Mouse (Mus musculus) hindbrain, embryonic 14.5 days (tissue): ENCODE measurements at regions not wholly inside any gene's neighbourhood (a gene's known extent, or its start where the extent isn't known, plus 50 kb on each side); places are given as distances from the start of the nearest gene placed in this dataset.

Experiments used
- ATAC-seq: fragments of 200-750 bp; cut with Nextera tagmentation; 2 replicates; pipeline ENCODE4 v1.8.0; 2017; ENCODE audit warnings: moderate number of reproducible peaks, mild to moderate bottlenecking, moderate TSS enrichment, moderate library complexity; ENCODE audit not compliant: low FRiP score
- DNase-seq: peaks from one replicate; pipeline ENCODE4 v3.0.0-alpha.2; 2015; ENCODE audit warnings: low spot score
- H3K27ac ChIP-seq: fragments of 300-500 bp; sonication (generic); 2 replicates; pipeline ENCODE4 v1.5.1; 2014; ENCODE audit warnings: mild to moderate bottlenecking, moderate library complexity
- H3K27me3 ChIP-seq: fragments of 300-500 bp; sonication (generic); 2 replicates; pipeline ENCODE4 v1.6.1; 2014; ENCODE audit warnings: mild to moderate bottlenecking, low read length, mixed read lengths; ENCODE audit not compliant: control insufficient read depth, insufficient read depth
- H3K36me3 ChIP-seq: fragments of 300-500 bp; sonication (generic); replicated peaks from 2 replicates; pipeline ENCODE4 v1.6.1; 2014; ENCODE audit not compliant: control insufficient read depth, insufficient read depth
- H3K4me1 ChIP-seq: fragments of 300-500 bp; sonication (generic); replicated peaks from 2 replicates; pipeline ENCODE4 v1.6.1; 2014; ENCODE audit warnings: antibody characterized with exemption, low read length, mixed read lengths; ENCODE audit not compliant: control insufficient read depth, insufficient read depth
- H3K4me2 ChIP-seq: fragments of 300-500 bp; sonication (generic); replicated peaks from 2 replicates; pipeline ENCODE4 v1.6.1; 2014; ENCODE audit warnings: mild to moderate bottlenecking, moderate library complexity
- H3K4me3 ChIP-seq: fragments of 300-500 bp; sonication (generic); replicated peaks from 2 replicates; pipeline ENCODE4 v1.5.1; 2014; ENCODE audit warnings: mild to moderate bottlenecking, low read length
- H3K9ac ChIP-seq: fragments of 300-500 bp; sonication (generic); 2 replicates; pipeline ENCODE4 v1.6.1; 2014
- H3K9me3 ChIP-seq: fragments of 300-500 bp; sonication (generic); 2 replicates; pipeline ENCODE4 v1.6.1; 2016; ENCODE audit warnings: low read length; ENCODE audit not compliant: control insufficient read depth
- WGBS: fragments of 180-500 bp; shearing (Covaris S2); extraction: QIAGEN DNeasy Blood & Tissue Kit; methylation state at CpG from one replicate; pipeline ENCODE4 v1.1.7; 2014; 5-methylcytosine and 5-hydroxymethylcytosine counted together

- WGBS = 15% methylated on average over 1 of the region's 1 CpGs
- H3K4me2 ChIP-seq = no peak overlapping the region
- H3K4me3 ChIP-seq = no peak overlapping the region
- H3K9ac ChIP-seq = no peak overlapping the region
- no peak for DNase-seq
- H3K9me3 ChIP-seq = no peaks in the 10 kb centered on the region
- no peaks in the 10 kb centered on the region for H3K4me1 ChIP-seq
- no peaks in the 10 kb centered on the region for H3K36me3 ChIP-seq
- no peaks in the 10 kb centered on the region for H3K27me3 ChIP-seq
- no peak overlapping the region for H3K27ac ChIP-seq
- no peak for ATAC-seq
Measured at GRCm38 (mm10) chr12:16026654-16027053, 209.9 kb upstream of the Trib2 start.

DNA sequence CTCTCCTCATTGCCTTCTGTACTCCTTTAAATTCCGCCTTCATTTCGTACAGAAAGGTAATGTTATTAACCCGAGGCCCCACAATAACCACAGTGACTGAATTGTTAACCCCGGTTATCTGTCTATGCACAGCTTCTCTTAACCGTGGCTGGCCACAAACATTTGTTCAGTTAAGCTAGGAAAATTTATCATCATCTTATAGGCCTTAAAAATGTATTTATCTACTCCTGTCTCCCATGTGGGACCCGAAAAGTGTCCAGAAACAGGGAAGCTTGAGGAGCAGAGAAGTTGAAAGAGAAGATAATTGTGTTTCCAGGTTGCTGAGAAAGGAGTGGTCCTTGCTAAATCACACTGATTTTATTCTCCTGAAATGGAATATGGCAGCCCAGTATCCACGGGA lies 206.6 kb upstream of the Trib2 start:
- Histone ChIP-seq H3K36me3 (no peaks in the 10 kb centered on the region), H3K4me3 (no peak overlapping the region), H3K4me1 (no peaks in the 10 kb centered on the region), H3K9ac (no peak overlapping the region), H3K27me3 (no peaks in the 10 kb centered on the region), H3K27ac (no peak overlapping the region), H3K4me2 (no peak overlapping the region), H3K9me3 (no peaks in the 10 kb centered on the region)
- DNase-seq = no peak
- 84% methylated on average over 7 of the region's 7 CpGs for WGBS
- no peak for ATAC-seq

- Histone ChIP-seq H3K9ac (no peak overlapping the region), H3K9me3 (no peaks in the 10 kb centered on the region), H3K4me1 (no peaks in the 10 kb centered on the region), H3K27ac (no peak overlapping the region), H3K4me2 (no peak overlapping the region), H3K36me3 (no peaks in the 10 kb centered on the region), H3K4me3 (no peak overlapping the region), H3K27me3 (no peaks in the 10 kb centered on the region)
- ATAC-seq = no peak
- no peak for DNase-seq
- 83% methylated on average over 1 of the region's 1 CpGs for WGBS
Measured at GRCm38 (mm10) chr12:16021202-16021821, 204.6 kb upstream of the Trib2 start.

DNA sequence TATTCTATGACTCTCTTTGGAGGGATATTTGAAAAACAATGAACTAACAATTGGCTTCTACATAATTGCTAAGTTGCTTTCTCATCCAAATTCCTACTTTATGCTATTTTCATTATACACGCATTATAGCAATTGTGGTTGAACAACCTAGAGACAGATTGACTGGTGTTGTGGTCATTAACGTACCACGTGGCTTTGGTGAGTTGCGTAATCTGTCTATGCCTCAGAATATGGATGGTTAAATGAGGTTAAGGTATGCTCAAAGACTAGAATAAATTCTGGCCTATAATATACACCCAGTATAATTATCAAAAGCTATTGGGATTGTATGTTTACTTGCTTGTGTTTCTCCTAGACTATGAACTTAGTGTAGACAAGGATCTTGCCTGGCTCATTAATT lies 201.5 kb upstream of the Trib2 start:
- Histone ChIP-seq H3K36me3 (no peaks in the 10 kb centered on the region), H3K27ac (no peak overlapping the region), H3K4me1 (no peaks in the 10 kb centered on the region), H3K9ac (no peak overlapping the region), H3K4me2 (no peak overlapping the region), H3K4me3 (no peak overlapping the region), H3K9me3 (no peaks in the 10 kb centered on the region), H3K27me3 (no peaks in the 10 kb centered on the region)
- DNase-seq (no peak), ATAC-seq (no peak)
- 90% methylated on average over 4 of the region's 4 CpGs for WGBS

GRCm38 (mm10) chr12:16016621-16017020 lies 199.9 kb upstream of the Trib2 start:
- DNase-seq = no peak
- no peak overlapping the region for H3K4me2 ChIP-seq
- WGBS = 97% methylated on average over 1 of the region's 1 CpGs
- 0 out of 2 replicates have a peak, but pooled peaks cover under 1% of the 10 kb centered on the region for H3K4me1 ChIP-seq
- no peaks in the 10 kb centered on the region for H3K27me3 ChIP-seq
- H3K9ac ChIP-seq = no peak overlapping the region
- ATAC-seq = no peak
- no peak overlapping the region for H3K4me3 ChIP-seq
- H3K27ac ChIP-seq = no peak overlapping the region
- H3K36me3 ChIP-seq = no peaks in the 10 kb centered on the region
- no peaks in the 10 kb centered on the region for H3K9me3 ChIP-seq

DNA sequence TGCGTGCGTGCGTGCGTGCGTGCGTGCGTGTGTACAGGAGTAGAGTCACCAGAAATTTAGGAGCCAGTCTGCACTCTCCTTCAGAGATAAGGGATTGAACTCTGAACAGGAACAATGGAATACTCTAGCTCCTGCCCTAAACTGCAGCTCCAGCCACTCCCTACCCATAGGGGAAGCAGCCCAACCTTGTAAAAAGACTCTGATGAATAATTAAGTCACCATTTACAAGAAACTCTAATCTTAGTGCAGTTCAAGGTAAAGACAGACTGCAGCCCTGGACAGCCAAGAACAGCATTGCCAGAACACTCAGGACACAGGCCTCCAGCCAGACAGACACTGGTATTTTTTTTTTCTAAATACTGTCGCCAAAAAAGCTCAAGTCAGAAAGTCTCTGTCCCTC lies 198.9 kb upstream of the Trib2 start:
- Histone ChIP-seq H3K27ac (no peak overlapping the region), H3K4me2 (no peak overlapping the region), H3K36me3 (no peaks in the 10 kb centered on the region), H3K4me3 (no peak overlapping the region), H3K4me1 (0 out of 2 replicates have a peak, but pooled peaks cover 4% of the 10 kb centered on the region), H3K9ac (no peak overlapping the region), H3K27me3 (no peaks in the 10 kb centered on the region), H3K9me3 (no peaks in the 10 kb centered on the region)
- no peak for ATAC-seq
- 91% methylated on average over 8 of the region's 8 CpGs for WGBS
- DNase-seq = no peak

DNA sequence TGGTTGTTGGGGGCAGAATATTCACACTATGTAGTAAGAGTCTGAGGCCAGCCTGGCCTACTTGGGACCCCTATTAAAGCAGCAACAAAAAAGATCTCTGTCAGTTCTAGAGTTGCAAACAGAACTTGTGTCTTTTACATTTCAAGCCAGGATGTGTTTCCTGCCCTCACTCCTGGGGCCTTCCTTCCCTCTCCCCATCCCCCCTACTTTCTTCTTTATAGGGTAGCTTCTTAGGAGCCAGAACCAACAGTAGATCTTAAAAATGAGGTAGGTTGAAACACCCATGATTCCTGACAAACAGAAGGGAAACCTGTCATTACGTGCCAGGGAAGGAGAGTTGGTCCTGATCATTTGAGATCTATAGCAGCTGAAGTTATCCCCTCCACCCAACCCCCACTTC lies 198.0 kb upstream of the Trib2 start:
- WGBS = 97% methylated on average over 1 of the region's 1 CpGs
- Histone ChIP-seq H3K4me2 (no peak overlapping the region), H3K4me1 (0 out of 2 replicates have a peak, but pooled peaks cover 4% of the 10 kb centered on the region), H3K9ac (no peak overlapping the region), H3K4me3 (no peak overlapping the region), H3K36me3 (no peaks in the 10 kb centered on the region), H3K27ac (no peak overlapping the region), H3K27me3 (no peaks in the 10 kb centered on the region), H3K9me3 (no peaks in the 10 kb centered on the region)
- no peak for ATAC-seq
- DNase-seq = no peak

GRCm38 (mm10) chr12:16013861-16014630 lies 197.3 kb upstream of the Trib2 start:
- 93% methylated on average over 6 of the region's 6 CpGs for WGBS
- DNase-seq = no peak
- Histone ChIP-seq H3K4me1 (0 out of 2 replicates have a peak, but pooled peaks cover 4% of the 10 kb centered on the region), H3K27ac (no peak overlapping the region), H3K9me3 (no peaks in the 10 kb centered on the region), H3K36me3 (no peaks in the 10 kb centered on the region), H3K4me2 (no peak overlapping the region), H3K4me3 (no peak overlapping the region), H3K27me3 (no peaks in the 10 kb centered on the region), H3K9ac (no peak overlapping the region)
- ATAC-seq = no peak

- no peak overlapping the region for H3K9ac ChIP-seq
- DNase-seq (no peak), ATAC-seq (no peak)
- H3K4me1 ChIP-seq = 0 out of 2 replicates have a peak, but pooled peaks cover 4% of the 10 kb centered on the region
- H3K27ac ChIP-seq = no peak overlapping the region
- H3K36me3 ChIP-seq = no peaks in the 10 kb centered on the region
- H3K9me3 ChIP-seq = no peaks in the 10 kb centered on the region
- H3K4me3 ChIP-seq = no peak overlapping the region
- H3K27me3 ChIP-seq = no peaks in the 10 kb centered on the region
- WGBS = 64% methylated on average over 2 of the region's 2 CpGs
- H3K4me2 ChIP-seq = no peak overlapping the region
Measured at GRCm38 (mm10) chr12:16013354-16013753, 196.6 kb upstream of the Trib2 start.
